11 mouse cellular contexts compared by ENCODE assay signal in the genomic region with DNA sequence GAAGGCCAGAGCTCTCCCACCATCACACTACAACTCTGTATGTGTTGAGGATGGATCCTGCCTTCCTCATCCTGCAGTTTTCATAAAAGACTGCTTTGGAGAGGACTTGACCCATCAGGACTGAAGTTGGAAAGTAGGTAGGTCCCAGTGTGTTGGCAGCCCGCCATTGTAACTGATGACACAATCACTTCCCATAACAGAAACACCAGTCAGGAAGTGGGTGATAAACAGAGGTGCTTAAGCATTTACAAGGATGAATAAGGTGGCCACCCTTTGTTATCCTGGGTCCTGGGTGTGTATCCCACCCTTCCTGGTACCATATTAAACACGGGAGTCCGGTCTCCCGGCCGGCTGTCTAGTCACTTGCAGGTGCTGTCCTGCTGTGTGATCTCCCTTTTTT.
DNase-seq lines count a peak whose midpoint lies in the region; ATAC-seq and TF ChIP-seq lines count a peak whose summit lies in the region.
"Had no signal": no experiment of that assay in that cellular context is flagged by ENCODE, and none has a peak within 500 bp of the region (broad histone marks: within the 10 kb centered on the region; RNA-seq: fewer than 3 reads in every experiment).

No protein-coding gene starts in this region.

- no peaks in the 10 kb centered on the region for H3K9me3 ChIP-seq in kidney, embryonic 16.5 days (ENCODE audit: low read length)
- no peaks in the 10 kb centered on the region for H3K9me3 ChIP-seq in forebrain, embryonic 14.5 days (replicated peaks; ENCODE audit: control insufficient read depth, low read length)
- H3K9me3 ChIP-seq: limb, embryonic 15.5 days had no signal

- no peak for TF ChIP-seq CTCF in kidney, adult 2 months (conservative IDR thresholded peaks at IDR 0.05; ENCODE audit: insufficient read depth, insufficient read length, low read depth, low read length)
- no peak for TF ChIP-seq CTCF in gastrocnemius, adult 2 months (IDR thresholded peaks at IDR 0.05)

- no peak overlapping the region for H3K4me2 ChIP-seq in kidney, embryonic 16.5 days (replicated peaks; ENCODE audit: low read depth, low read length)
- H3K4me2 ChIP-seq in forebrain, embryonic 14.5 days (ENCODE audit: low read length): no peak overlapping the region
- H3K4me2 ChIP-seq: limb, embryonic 15.5 days had no signal

- no peaks in the 10 kb centered on the region for H3K27me3 ChIP-seq in kidney, adult 2 months (replicated peaks; ENCODE audit: control insufficient read depth, insufficient read depth, low read length)
- H3K27me3 ChIP-seq in kidney, embryonic 16.5 days (ENCODE audit: insufficient read depth, low read length): no peaks in the 10 kb centered on the region
- H3K27me3 ChIP-seq in forebrain, embryonic 14.5 days (replicated peaks; ENCODE audit: control insufficient read depth, insufficient read depth, low read length): no peaks in the 10 kb centered on the region
- H3K27me3 ChIP-seq: limb, embryonic 15.5 days had no signal

- intact Hi-C loops in gastrocnemius, adult 2 months (cut with DNase I): no loop called here

- H3K4me1 ChIP-seq in kidney, adult 2 months (ENCODE audit: control insufficient read depth, insufficient read depth, low read length): no peaks in the 10 kb centered on the region
- no peaks in the 10 kb centered on the region for H3K4me1 ChIP-seq in kidney, embryonic 16.5 days (ENCODE audit: insufficient read depth, low read length)
- H3K4me1 ChIP-seq in forebrain, embryonic 14.5 days (ENCODE audit: control insufficient read depth, insufficient read depth, low read length): no peaks in the 10 kb centered on the region
- H3K4me1 ChIP-seq: limb, embryonic 15.5 days had no signal

- no peak overlapping the region for H3K9ac ChIP-seq in kidney, embryonic 16.5 days (replicated peaks; ENCODE audit: low read length)
- H3K9ac ChIP-seq in forebrain, embryonic 14.5 days (ENCODE audit: low read length): no peak overlapping the region
- H3K9ac ChIP-seq: limb, embryonic 15.5 days had no signal

- WGBS in kidney, adult 2 months: 80% methylated on average over 5 of the region's 5 CpGs
- 76% methylated on average over 5 of the region's 5 CpGs for WGBS in kidney, embryonic 16.5 days
- 93% methylated on average over 5 of the region's 5 CpGs for WGBS in forebrain, embryonic 14.5 days

- no peak for ATAC-seq in kidney, embryonic 16.5 days (ENCODE audit: low FRiP score, low TSS enrichment)
- ATAC-seq in forebrain, embryonic 14.5 days: no peak
- ATAC-seq: inflammation-experienced regulatory T-cells, adult 6 months had no signal

- peak; percentile 27 for DNase-seq in kidney, adult 2 months
- DNase-seq in MEL-GATA-1-ER (ENCODE audit: extremely low read depth, low read depth): peak; percentile 18
- DNase-seq in adrenal gland, postnatal 36 days: peak; percentile 54 to 69
- DNase-seq in lung, postnatal 36 days: peak; percentile 91
- DNase-seq in gastrocnemius, adult 2 months: no peak
- DNase-seq in B cell, adult 2 months: no peak
- no peak for DNase-seq in forebrain, embryonic 14.5 days (ENCODE audit: low spot score)
- DNase-seq: midbrain, embryonic 14.5 days had no signal

- TF ChIP-seq POLR2A in kidney, adult 2 months (IDR thresholded peaks at IDR 0.05; ENCODE audit: low read depth, low read length): no peak

- H3K27ac ChIP-seq in kidney, adult 2 months (ENCODE audit: insufficient read depth, low read depth, low read length): no peak overlapping the region
- no peak overlapping the region for H3K27ac ChIP-seq in kidney, embryonic 16.5 days (ENCODE audit: low read length)
- H3K27ac ChIP-seq in gastrocnemius, adult 2 months: no peak overlapping the region
- H3K27ac ChIP-seq in forebrain, embryonic 14.5 days (ENCODE audit: low read depth, low read length): no peak overlapping the region
- H3K27ac ChIP-seq: limb, embryonic 15.5 days had no signal

- H3K4me3 ChIP-seq in kidney, adult 2 months (ENCODE audit: insufficient read depth, low read depth, low read length): no peak overlapping the region
- no peak overlapping the region for H3K4me3 ChIP-seq in kidney, embryonic 16.5 days (ENCODE audit: low read length)
- H3K4me3 ChIP-seq in gastrocnemius, adult 2 months: no peak overlapping the region
- no peak overlapping the region for H3K4me3 ChIP-seq in forebrain, embryonic 14.5 days (ENCODE audit: low read depth, low read length)
- H3K4me3 ChIP-seq: limb, embryonic 15.5 days had no signal

- H3K36me3 ChIP-seq in kidney, adult 2 months (ENCODE audit: control insufficient read depth, insufficient read depth, low read length): no peaks in the 10 kb centered on the region
- H3K36me3 ChIP-seq in kidney, embryonic 16.5 days (ENCODE audit: insufficient read depth, low read length): no peaks in the 10 kb centered on the region
- H3K36me3 ChIP-seq in forebrain, embryonic 14.5 days (ENCODE audit: control insufficient read depth, insufficient read depth, low read length): no peaks in the 10 kb centered on the region
- H3K36me3 ChIP-seq: limb, embryonic 15.5 days had no signal

Comparison
In these comparisons a context has a peak if more than half of its experiments do, and no peak if none do; other contexts are left out.
1. DNase-seq: peak in kidney, adult 2 months (single experiment), MEL-GATA-1-ER (single experiment), adrenal gland, postnatal 36 days (2 of 2) and lung, postnatal 36 days (single experiment); none in gastrocnemius, adult 2 months (single experiment), B cell, adult 2 months (0 of 2) and forebrain, embryonic 14.5 days (single experiment).